Mouse (Mus musculus) liver, embryonic 18 days (tissue): ENCODE data around the gene Ep400. TPM values are rescaled to one million over a fixed set of nuclear protein-coding genes. Genes with fewer than 3 reads are reported as not detected.

ENCODE experiments used
- polyA plus RNA-seq: library from polyadenylated mRNA; depleted of rRNA; stranded (reverse); fragments of >200 nt; gene quantifications from 2 replicates; pipeline ENCODE4 v1.2.3, GENCODE M21; 2012; rRNA removed

Gene Ep400
- 9.9 and 11.2 TPM in 2 replicates for polyA plus RNA-seq

DNA sequence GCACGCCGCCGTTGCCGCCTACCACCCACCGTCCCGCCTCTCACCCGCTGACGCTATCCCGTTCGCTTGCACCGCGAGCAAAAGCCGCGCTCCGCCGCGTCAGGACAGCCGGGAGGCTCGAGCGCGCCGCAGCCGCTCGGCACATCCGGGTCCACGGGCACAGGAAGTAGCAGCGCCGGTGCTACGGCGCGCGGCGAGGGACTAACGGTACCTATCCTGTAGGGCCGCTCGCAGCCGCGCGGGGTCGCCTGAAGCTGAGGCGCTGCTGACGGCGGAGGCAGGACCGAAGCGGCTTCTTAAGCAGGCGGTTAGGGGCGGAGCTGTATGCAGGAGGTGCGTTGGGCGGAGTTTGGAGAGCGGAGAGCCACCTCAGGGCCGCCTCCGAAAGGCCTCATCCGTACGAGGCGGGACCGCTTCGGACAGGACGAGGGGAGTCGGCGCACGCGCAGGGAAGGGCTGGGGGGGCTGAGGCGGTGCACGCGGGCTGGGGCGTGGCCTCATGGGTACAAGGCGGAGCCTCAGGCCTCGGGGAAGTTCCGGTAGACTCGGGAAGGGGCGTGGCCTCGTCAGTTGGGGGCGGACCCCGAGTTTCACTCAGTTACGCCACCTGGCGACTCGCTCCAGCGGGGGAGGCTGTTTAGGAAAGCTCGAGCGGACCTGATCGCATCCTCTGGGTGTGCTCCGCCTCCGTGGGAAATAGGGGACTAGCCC lies at the start of gene Ep400:
Ep400 (minus strand) TSS at position 270 of the 711 bp plus-strand sequence.

GRCm38 (mm10) chr5:110809667-110810325 lies 39.3 kb upstream of the Ep400 start, which contains the start of gene Ulk1:
Ulk1 (minus strand) TSS chr5:110810097.

GRCm38 (mm10) chr5:110779998-110780760 lies 9.7 kb upstream of the Ep400 start, which contains the start of gene Pus1:
Pus1 (minus strand) TSS chr5:110780659.

DNA sequence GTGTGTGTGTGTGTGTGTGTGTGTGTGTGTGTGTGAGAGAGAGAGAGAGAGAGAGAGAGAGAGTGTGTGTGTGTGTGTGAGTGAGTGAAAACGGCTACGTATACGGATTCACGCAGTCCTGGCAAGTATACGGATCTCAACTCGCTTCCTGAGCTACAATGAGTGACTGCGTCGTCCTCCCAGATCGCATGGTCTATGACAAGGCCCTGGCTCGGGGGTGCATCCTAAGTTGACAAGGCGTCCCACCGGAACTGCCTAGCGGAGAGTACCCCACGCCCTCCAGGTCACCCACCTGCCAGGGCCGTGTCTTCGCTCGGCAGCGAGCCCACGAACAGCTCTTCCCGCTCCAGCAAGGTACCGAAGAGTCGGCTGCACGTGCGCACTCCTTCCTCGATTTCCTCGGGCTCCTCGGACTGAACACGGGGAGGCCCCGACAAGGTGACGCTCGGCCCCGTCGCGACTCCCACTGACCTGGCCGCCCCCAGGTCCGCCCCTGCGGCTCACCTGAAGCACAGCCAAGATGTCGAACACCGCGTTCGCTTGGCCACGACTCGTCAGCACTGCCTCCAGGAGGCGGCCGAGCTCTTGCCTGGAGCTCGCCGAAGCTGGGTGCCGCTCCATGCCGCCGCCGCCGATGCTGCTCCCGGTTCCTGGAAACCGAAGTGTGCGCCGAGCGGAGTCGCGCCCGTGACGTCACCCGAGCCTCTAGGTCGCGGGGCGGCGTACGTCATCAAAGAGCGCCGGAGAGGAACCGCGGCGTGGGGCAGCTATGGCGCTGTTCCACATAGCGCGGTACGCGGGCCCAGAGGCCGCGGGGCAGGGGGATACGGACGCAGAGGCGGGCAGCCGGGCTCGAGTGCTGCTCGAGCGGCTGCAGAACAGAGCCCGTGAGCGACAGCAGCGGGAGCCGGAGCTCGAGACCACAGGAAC lies 117.5 kb downstream of the Ep400 start, which contains the start of the genes Noc4l and Ddx51:
Noc4l (minus strand) TSS at position 699 of the 930 bp plus-strand sequence.
Ddx51 (plus strand) TSS at position 733 of the 930 bp plus-strand sequence.

Other genes starting within 250 kb of the Ep400 start
- gene Galnt9, start 226.4 kb downstream of the Ep400 start, polyA plus RNA-seq = 0.14 and 0.17 TPM in 2 replicates
- gene Noc4l, start 117.3 kb downstream of the Ep400 start, polyA plus RNA-seq = 24.2 and 27.3 TPM in 2 replicates
- gene Ddx51, start 117.3 kb downstream of the Ep400 start, polyA plus RNA-seq = 5.2 and 6.2 TPM in 2 replicates
- gene Pus1, start 9.9 kb upstream of the Ep400 start, polyA plus RNA-seq = 19.2 and 21.6 TPM in 2 replicates
- gene Ulk1, start 39.4 kb upstream of the Ep400 start, polyA plus RNA-seq = 17.8 and 18.8 TPM in 2 replicates
- gene Hscb, start 69.1 kb upstream of the Ep400 start, polyA plus RNA-seq = 16.3 and 17.4 TPM in 2 replicates
- 14.4 and 15.7 TPM in 2 replicates for gene Chek2, start 69.3 kb upstream of the Ep400 start, polyA plus RNA-seq
- gene Ttc28, start 109.1 kb upstream of the Ep400 start, polyA plus RNA-seq = 0.42 and 0.43 TPM in 2 replicates